Mouse (Mus musculus) layer of hippocampus, adult 8-10 months (tissue): ENCODE measurements at regions not wholly inside any gene's neighbourhood (a gene's known extent, or its start where the extent isn't known, plus 50 kb on each side); places are given as distances from the start of the nearest gene placed in this dataset.
"Not testable (repeated sequence)": the region's sequence is repeated elsewhere in the genome, so short reads cannot be mapped to it uniquely, and the experiment has no call there.

ENCODE experiments used
- DNase-seq, 2 experiments: peaks; one replicate each; pipeline ENCODE4 v3.0.0; 2022; ENCODE audit warnings: low spot score in 2 of 2

- DNase-seq = not testable (repeated sequence)
Measured at GRCm38 (mm10) chr14:53034940-53035339, 539.4 kb upstream of the Olfr1507 start.

GRCm38 (mm10) chr14:53033221-53033620 lies 537.7 kb upstream of the Olfr1507 start:
- DNase-seq = not testable (repeated sequence)

GRCm38 (mm10) chr14:53032498-53032897 lies 536.9 kb upstream of the Olfr1507 start:
- not testable (repeated sequence) for DNase-seq

GRCm38 (mm10) chr14:53030227-53030626 lies 534.7 kb upstream of the Olfr1507 start:
- not testable (repeated sequence) for DNase-seq

GRCm38 (mm10) chr14:53026958-53027357 lies 531.4 kb upstream of the Olfr1507 start:
- not testable (repeated sequence) for DNase-seq

GRCm38 (mm10) chr14:53020152-53020551 lies 524.6 kb upstream of the Olfr1507 start:
- DNase-seq = not testable (repeated sequence)

- DNase-seq = not testable (repeated sequence)
Measured at GRCm38 (mm10) chr14:53007741-53008140, 512.2 kb upstream of the Olfr1507 start.

GRCm38 (mm10) chr14:53007323-53007722 lies 511.8 kb upstream of the Olfr1507 start:
- not testable (repeated sequence) for DNase-seq

GRCm38 (mm10) chr14:53001289-53001688 lies 505.7 kb upstream of the Olfr1507 start:
- DNase-seq = not testable (repeated sequence)

- DNase-seq = not testable (repeated sequence)
Measured at GRCm38 (mm10) chr14:52992106-52992760, 496.7 kb upstream of the Olfr1507 start.

GRCm38 (mm10) chr14:52991328-52991665 lies 495.7 kb upstream of the Olfr1507 start:
- not testable (repeated sequence) for DNase-seq

GRCm38 (mm10) chr14:52990569-52991327 lies 495.2 kb upstream of the Olfr1507 start:
- DNase-seq = not testable (repeated sequence)

- not testable (repeated sequence) for DNase-seq
Measured at GRCm38 (mm10) chr14:52989940-52990339, 494.4 kb upstream of the Olfr1507 start.

GRCm38 (mm10) chr14:52988563-52988962 lies 493.0 kb upstream of the Olfr1507 start:
- not testable (repeated sequence) for DNase-seq

GRCm38 (mm10) chr14:52972207-52973003 lies 476.9 kb upstream of the Olfr1507 start:
- not testable (repeated sequence) for DNase-seq

GRCm38 (mm10) chr14:52962110-52962509 lies 466.6 kb upstream of the Olfr1507 start:
- DNase-seq = not testable (repeated sequence)

GRCm38 (mm10) chr14:52956515-52956914 lies 461.0 kb upstream of the Olfr1507 start:
- DNase-seq = not testable (repeated sequence)

GRCm38 (mm10) chr14:52944925-52945324 lies 449.4 kb upstream of the Olfr1507 start:
- not testable (repeated sequence) for DNase-seq

- not testable (repeated sequence) for DNase-seq
Measured at GRCm38 (mm10) chr14:52942438-52942837, 446.9 kb upstream of the Olfr1507 start.

GRCm38 (mm10) chr14:52941747-52942146 lies 446.2 kb upstream of the Olfr1507 start:
- not testable (repeated sequence) for DNase-seq

GRCm38 (mm10) chr14:52920138-52920537 lies 424.6 kb upstream of the Olfr1507 start:
- DNase-seq = not testable (repeated sequence)

- not testable (repeated sequence) for DNase-seq
Measured at GRCm38 (mm10) chr14:52913814-52914213, 418.3 kb upstream of the Olfr1507 start.
